ENCODE assay signal across 8 mouse cellular contexts in genomic region chr5:125243928-125244327, GRCm38 (mm10).
DNase-seq lines count a peak whose midpoint lies in the region; ATAC-seq and TF ChIP-seq lines count a peak whose summit lies in the region.

No protein-coding gene starts in this region.

- no peak overlapping the region for H3K4me3 ChIP-seq in C2C12 (ENCODE audit: insufficient read depth, poor library complexity, severe bottlenecking)
- no peak overlapping the region for H3K4me3 ChIP-seq in forebrain, embryonic 15.5 days
- H3K4me3 ChIP-seq in neural tube, embryonic 12.5 days: no peak overlapping the region

- no peaks in the 10 kb centered on the region for H3K27me3 ChIP-seq in C2C12 (ENCODE audit: control insufficient read depth, insufficient read depth, insufficient read length)
- no peaks in the 10 kb centered on the region for H3K27me3 ChIP-seq in forebrain, embryonic 15.5 days
- H3K27me3 ChIP-seq in neural tube, embryonic 12.5 days (replicated peaks): no peaks in the 10 kb centered on the region

- no peaks in the 10 kb centered on the region for H3K9me3 ChIP-seq in forebrain, embryonic 15.5 days
- no peaks in the 10 kb centered on the region for H3K9me3 ChIP-seq in neural tube, embryonic 12.5 days

- H3K79me2 ChIP-seq in C2C12 (ENCODE audit: control insufficient read depth, insufficient read depth): no peaks in the 10 kb centered on the region

- DNase-seq in layer of hippocampus, postnatal 14 days (ENCODE audit: low spot score in 2 of 2): peak; percentile 94 to 97
- DNase-seq in cerebellum, adult 9-11 months: no peak
- no peak for DNase-seq in adrenal gland, postnatal 4 days (ENCODE audit: low spot score in 2 of 2)
- DNase-seq in kidney, postnatal 36 days: no peak

- peak; percentile 70 for ATAC-seq in forebrain, embryonic 15.5 days (replicated peaks)
- no peak for ATAC-seq in neural tube, embryonic 12.5 days (ENCODE audit: low FRiP score, low read depth)
- no peak for ATAC-seq in erythroblast, adult 5-6 weeks (replicated peaks; ENCODE audit: low FRiP score, poor library complexity, severe bottlenecking)

- H3K79me3 ChIP-seq in C2C12 (ENCODE audit: low read depth): no peaks in the 10 kb centered on the region

- no peak for TF ChIP-seq CTCF in C2C12 (IDR thresholded peaks at IDR 0.05; ENCODE audit: control insufficient read depth, insufficient read depth, insufficient read length)

- H3K36me3 ChIP-seq in C2C12 (ENCODE audit: control insufficient read depth, insufficient read depth): no peaks in the 10 kb centered on the region
- no peaks in the 10 kb centered on the region for H3K36me3 ChIP-seq in forebrain, embryonic 15.5 days
- H3K36me3 ChIP-seq in neural tube, embryonic 12.5 days: no peaks in the 10 kb centered on the region

- no peak overlapping the region for H3K4me2 ChIP-seq in forebrain, embryonic 15.5 days (replicated peaks)
- 0 out of 2 replicates have a peak overlapping the region, but pooled peaks have one; percentile 53 for H3K4me2 ChIP-seq in neural tube, embryonic 12.5 days (replicated peaks)

- WGBS in forebrain, embryonic 15.5 days: 15% methylated on average over 6 of the region's 6 CpGs
- WGBS in neural tube, embryonic 12.5 days: 36% methylated on average over 6 of the region's 6 CpGs

- peak overlapping the region; percentile 92 for H3K27ac ChIP-seq in forebrain, embryonic 15.5 days (replicated peaks)
- peak overlapping the region; percentile 87 for H3K27ac ChIP-seq in neural tube, embryonic 12.5 days

- peak overlapping the region; percentile 27 for H3ac ChIP-seq in C2C12 (ENCODE audit: control insufficient read depth, insufficient read length, low read depth)

- H3K9ac ChIP-seq in forebrain, embryonic 15.5 days (replicated peaks): no peak overlapping the region
- no peak overlapping the region for H3K9ac ChIP-seq in neural tube, embryonic 12.5 days

- peaks cover 48% of the 10 kb centered on the region for H3K4me1 ChIP-seq in forebrain, embryonic 15.5 days
- peaks cover 47% of the 10 kb centered on the region for H3K4me1 ChIP-seq in neural tube, embryonic 12.5 days

TF ChIP-seq in C2C12, 6 proteins besides CTCF, POLR2A, EP300 and RAD21:
- peak; percentile 92 for TF ChIP-seq MYOD1 (IDR thresholded peaks at IDR 0.05; ENCODE audit: control insufficient read depth, insufficient read length, low read depth)
- TF ChIP-seq CEBPB (IDR thresholded peaks at IDR 0.05; ENCODE audit: low read depth): no peak

Comparison
In these comparisons a context has a peak if more than half of its experiments do, and no peak if none do; other contexts are left out.
1. DNase-seq: peak in layer of hippocampus, postnatal 14 days (2 of 2); none in cerebellum, adult 9-11 months (single experiment), adrenal gland, postnatal 4 days (0 of 2) and kidney, postnatal 36 days (0 of 2).